Mouse (Mus musculus) liver, embryonic 14.5 days (tissue): ENCODE measurements at regions not wholly inside any gene's neighbourhood (a gene's known extent, or its start where the extent isn't known, plus 50 kb on each side); places are given as distances from the start of the nearest gene placed in this dataset.

Source experiments
- CTCF ChIP-seq: IDR thresholded peaks from 2 replicates; pipeline ENCODE4 v1.5.1; 2016; ENCODE audit warnings: antibody characterized with exemption, low read depth, control low read depth
- EP300 ChIP-seq: IDR thresholded peaks from 2 replicates; pipeline ENCODE4 v1.6.1; 2016; ENCODE audit warnings: antibody characterized with exemption, low read depth

DNA sequence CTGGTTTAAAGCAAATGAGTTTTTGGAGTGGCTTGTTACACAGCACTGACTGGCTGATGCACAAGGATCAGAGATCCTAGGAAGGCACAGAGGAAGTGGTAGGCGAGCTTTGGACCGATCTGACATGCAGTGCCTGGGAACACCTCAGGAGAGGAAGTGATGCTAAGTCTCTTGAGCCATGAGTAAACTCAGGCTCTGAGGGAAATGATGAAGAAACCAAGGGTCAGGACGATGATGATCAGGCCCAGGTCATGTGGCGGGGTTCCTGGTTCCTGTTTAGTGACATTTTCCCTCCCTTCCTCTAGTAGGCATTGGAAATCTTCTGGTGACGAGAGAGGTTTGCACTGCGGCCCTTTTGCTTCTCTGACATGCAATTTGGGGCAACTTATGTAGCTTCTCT, 208.7 kb downstream of the 4933412E24Rik start:
- TF ChIP-seq CTCF (no peak), EP300 (no peak)
